Mouse (Mus musculus) heart, embryonic 12.5 days (tissue): ENCODE measurements around the gene Fam216a. TPM values are rescaled to one million over a fixed set of nuclear protein-coding genes. Genes with fewer than 3 reads are reported as not detected.

Experiments
- ATAC-seq: fragments of 200-750 bp; cut with Nextera tagmentation; 2 replicates; pipeline ENCODE4 v1.8.0; 2017; ENCODE audit warnings: moderate TSS enrichment, moderate library complexity; ENCODE audit not compliant: insufficient number of reproducible peaks, low FRiP score
- H3K27ac ChIP-seq: fragments of 300-500 bp; sonication (generic); 2 replicates; pipeline ENCODE4 v1.5.1; 2016; ENCODE audit warnings: mild to moderate bottlenecking, moderate library complexity; ENCODE audit not compliant: poor library complexity, severe bottlenecking
- H3K27me3 ChIP-seq: fragments of 300-500 bp; sonication (generic); replicated peaks from 2 replicates; pipeline ENCODE4 v1.6.1; 2016; ENCODE audit warnings: mild to moderate bottlenecking, moderate library complexity
- H3K36me3 ChIP-seq: fragments of 300-500 bp; sonication (generic); 2 replicates; pipeline ENCODE4 v1.6.1; 2016; ENCODE audit warnings: mild to moderate bottlenecking, moderate library complexity
- H3K4me1 ChIP-seq: fragments of 300-500 bp; sonication (generic); replicated peaks from 2 replicates; pipeline ENCODE4 v1.6.1; 2016; ENCODE audit warnings: mild to moderate bottlenecking
- H3K4me2 ChIP-seq: fragments of 300-500 bp; sonication (generic); 2 replicates; pipeline ENCODE4 v1.6.1; 2016; ENCODE audit warnings: mild to moderate bottlenecking, moderate library complexity
- H3K4me3 ChIP-seq: fragments of 300-500 bp; sonication (generic); 2 replicates; pipeline ENCODE4 v1.5.1; 2016; ENCODE audit warnings: mild to moderate bottlenecking
- H3K9ac ChIP-seq: fragments of 300-500 bp; sonication (generic); 2 replicates; pipeline ENCODE4 v1.6.1; 2016; ENCODE audit warnings: mild to moderate bottlenecking, moderate library complexity
- H3K9me3 ChIP-seq: fragments of 300-500 bp; sonication (generic); replicated peaks from 2 replicates; pipeline ENCODE4 v1.6.1; 2016; ENCODE audit warnings: mild to moderate bottlenecking, moderate library complexity
- WGBS: fragments of 180-500 bp; shearing (Covaris S2); methylation state at CpG from one replicate; pipeline ENCODE4 v1.1.7; 2016; 5-methylcytosine and 5-hydroxymethylcytosine counted together
- polyA plus RNA-seq: library from polyadenylated mRNA; unstranded; fragments of >200 nt; fragmentation: Nextera tagmentation; extraction: Ambion mirVana; gene quantifications from 2 replicates; pipeline ENCODE4 v1.2.1, GENCODE M21; 2016

Gene Fam216a
- polyA plus RNA-seq, 1 experiment from 2014 or later = 59.3 TPM

GRCm38 (mm10) chr5:122344260-122344659, 27.9 kb downstream of the Fam216a start:
- Histone ChIP-seq H3K4me1 (no peaks in the 10 kb centered on the region), H3K9me3 (0 out of 2 replicates have a peak, but pooled peaks cover 8% of the 10 kb centered on the region), H3K9ac (no peak overlapping the region), H3K4me3 (no peak overlapping the region), H3K27ac (no peak overlapping the region), H3K36me3 (no peaks in the 10 kb centered on the region), H3K27me3 (no peaks in the 10 kb centered on the region), H3K4me2 (no peak overlapping the region)
- 9% methylated on average over 5 of the region's 5 CpGs for WGBS
- no peak for ATAC-seq

DNA sequence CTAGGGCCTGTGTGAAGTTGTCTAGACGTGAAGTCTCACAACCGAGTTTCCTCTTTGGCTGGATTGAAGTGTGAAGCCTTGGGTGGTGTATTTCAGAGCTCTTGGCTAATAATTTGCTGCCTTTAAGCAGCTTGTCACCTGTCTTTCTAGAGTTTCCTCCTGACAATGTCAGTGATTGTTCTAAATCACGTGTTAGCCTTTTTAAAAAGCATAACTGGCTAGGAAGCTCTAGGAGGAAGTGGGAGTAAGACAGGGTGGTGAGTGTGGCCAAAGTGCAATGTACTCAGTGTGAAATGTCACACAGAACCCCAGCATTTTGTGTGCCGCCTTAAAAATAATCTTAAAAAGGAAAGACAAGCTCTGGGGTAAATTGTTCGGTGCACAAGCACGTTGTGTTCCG, 28.4 kb downstream of the Fam216a start:
- Histone ChIP-seq H3K27ac (no peak overlapping the region), H3K27me3 (no peaks in the 10 kb centered on the region), H3K9me3 (0 out of 2 replicates have a peak, but pooled peaks cover 8% of the 10 kb centered on the region), H3K9ac (no peak overlapping the region), H3K4me2 (no peak overlapping the region), H3K4me3 (no peak overlapping the region), H3K4me1 (no peaks in the 10 kb centered on the region), H3K36me3 (no peaks in the 10 kb centered on the region)
- ATAC-seq = no peak
- WGBS = 53% methylated on average over 7 of the region's 7 CpGs

GRCm38 (mm10) chr5:122342874-122343273, 29.3 kb downstream of the Fam216a start:
- no peaks in the 10 kb centered on the region for H3K27me3 ChIP-seq
- H3K9me3 ChIP-seq = 0 out of 2 replicates have a peak, but pooled peaks cover 8% of the 10 kb centered on the region
- no peaks in the 10 kb centered on the region for H3K4me1 ChIP-seq
- no peak overlapping the region for H3K4me2 ChIP-seq
- H3K27ac ChIP-seq = no peak overlapping the region
- H3K4me3 ChIP-seq = no peak overlapping the region
- no peak overlapping the region for H3K9ac ChIP-seq
- ATAC-seq = no peak
- 58% methylated on average over 1 of the region's 1 CpGs for WGBS
- H3K36me3 ChIP-seq = no peaks in the 10 kb centered on the region

DNA sequence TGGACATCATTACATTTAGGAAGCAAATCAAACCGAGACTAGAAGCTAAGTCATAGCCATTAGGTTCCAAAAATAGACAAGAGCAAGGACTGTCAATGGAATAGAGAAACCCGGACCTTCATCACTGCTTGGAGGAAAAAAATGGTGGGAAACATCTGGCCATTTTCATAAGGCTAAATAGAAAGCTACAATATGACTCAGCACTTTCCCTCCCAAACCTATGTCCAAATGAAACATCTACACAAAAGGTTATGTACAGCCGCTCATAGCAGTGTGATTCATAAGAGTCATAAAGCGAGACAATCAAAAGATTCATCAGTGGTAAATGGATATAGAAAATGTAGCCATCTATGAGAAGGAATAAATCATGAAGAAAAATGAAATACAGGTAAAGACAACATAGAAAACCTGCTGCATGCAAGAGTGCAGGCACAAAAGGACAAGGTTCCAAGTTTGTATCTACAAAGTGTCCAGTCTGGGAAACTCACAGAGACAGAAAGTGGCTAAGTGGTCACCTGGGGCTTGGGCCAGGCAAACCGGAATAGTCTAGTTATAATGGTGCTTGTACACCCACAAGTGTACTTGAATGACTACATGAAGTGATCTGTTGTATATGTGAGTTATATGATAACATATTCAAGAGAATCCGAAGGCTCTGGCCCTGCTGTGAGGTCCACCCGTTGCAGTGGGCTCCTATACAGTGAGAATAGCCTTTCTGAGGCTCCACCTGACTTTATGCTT, 35.4 kb downstream of the Fam216a start:
- no peak overlapping the region for H3K4me2 ChIP-seq
- no peaks in the 10 kb centered on the region for H3K4me1 ChIP-seq
- no peaks in the 10 kb centered on the region for H3K27me3 ChIP-seq
- H3K27ac ChIP-seq = no peak overlapping the region
- no peak for ATAC-seq
- 85% methylated on average over 7 of the region's 7 CpGs for WGBS
- no peaks in the 10 kb centered on the region for H3K9me3 ChIP-seq
- H3K36me3 ChIP-seq = no peaks in the 10 kb centered on the region
- no peak overlapping the region for H3K4me3 ChIP-seq
- no peak overlapping the region for H3K9ac ChIP-seq

- H3K4me3 ChIP-seq = no peak overlapping the region
- no peak overlapping the region for H3K9ac ChIP-seq
- no peaks in the 10 kb centered on the region for H3K9me3 ChIP-seq
- no peaks in the 10 kb centered on the region for H3K4me1 ChIP-seq
- no peak for ATAC-seq
- WGBS = 60% methylated on average over 3 of the region's 3 CpGs
- H3K27ac ChIP-seq = no peak overlapping the region
- H3K4me2 ChIP-seq = no peak overlapping the region
- H3K27me3 ChIP-seq = no peaks in the 10 kb centered on the region
- no peaks in the 10 kb centered on the region for H3K36me3 ChIP-seq
These were observed 37.5 kb downstream of the Fam216a start for GRCm38 (mm10) chr5:122334682-122335081.

GRCm38 (mm10) chr5:122330269-122330668, 41.9 kb downstream of the Fam216a start:
- H3K27me3 ChIP-seq = no peaks in the 10 kb centered on the region
- peaks cover 25% of the 10 kb centered on the region for H3K36me3 ChIP-seq
- H3K27ac ChIP-seq = no peak overlapping the region
- no peak overlapping the region for H3K4me3 ChIP-seq
- no peaks in the 10 kb centered on the region for H3K4me1 ChIP-seq
- 84% methylated on average over 4 of the region's 4 CpGs for WGBS
- no peak for ATAC-seq
- no peak overlapping the region for H3K4me2 ChIP-seq
- H3K9ac ChIP-seq = no peak overlapping the region
- no peaks in the 10 kb centered on the region for H3K9me3 ChIP-seq

GRCm38 (mm10) chr5:122327283-122327682, 44.9 kb downstream of the Fam216a start:
- WGBS = 88% methylated on average over 3 of the region's 3 CpGs
- H3K36me3 ChIP-seq = peaks cover 39% of the 10 kb centered on the region
- no peaks in the 10 kb centered on the region for H3K9me3 ChIP-seq
- H3K4me1 ChIP-seq = no peaks in the 10 kb centered on the region
- H3K4me2 ChIP-seq = no peak overlapping the region
- no peak for ATAC-seq
- no peak overlapping the region for H3K27ac ChIP-seq
- H3K9ac ChIP-seq = no peak overlapping the region
- no peaks in the 10 kb centered on the region for H3K27me3 ChIP-seq
- H3K4me3 ChIP-seq = no peak overlapping the region

GRCm38 (mm10) chr5:122325477-122325876, 46.7 kb downstream of the Fam216a start:
- ATAC-seq = no peak
- Histone ChIP-seq H3K4me1 (peaks cover 5% of the 10 kb centered on the region), H3K27ac (no peak overlapping the region), H3K9me3 (no peaks in the 10 kb centered on the region), H3K27me3 (no peaks in the 10 kb centered on the region), H3K4me3 (no peak overlapping the region), H3K36me3 (peaks cover 55% of the 10 kb centered on the region), H3K9ac (no peak overlapping the region), H3K4me2 (no peak overlapping the region)
- WGBS = 78% methylated on average over 8 of the region's 8 CpGs

GRCm38 (mm10) chr5:122324608-122325431, 47.3 kb downstream of the Fam216a start:
- ATAC-seq = no peak
- peaks cover 61% of the 10 kb centered on the region for H3K36me3 ChIP-seq

GRCm38 (mm10) chr5:122323523-122323922, 48.6 kb downstream of the Fam216a start:
- H3K9me3 ChIP-seq = no peaks in the 10 kb centered on the region
- WGBS = 68% methylated on average over 8 of the region's 8 CpGs
- H3K4me3 ChIP-seq = no peak overlapping the region
- no peaks in the 10 kb centered on the region for H3K27me3 ChIP-seq
- no peak overlapping the region for H3K27ac ChIP-seq
- H3K9ac ChIP-seq = no peak overlapping the region; the same call in 1 of the 2 replicates
- peaks cover 23% of the 10 kb centered on the region for H3K4me1 ChIP-seq
- no peak for ATAC-seq
- H3K4me2 ChIP-seq = no peak overlapping the region
- peaks cover 59% of the 10 kb centered on the region for H3K36me3 ChIP-seq

More at GRCm38 (mm10) chr5:122324608-122325431, 47.3 kb downstream of the Fam216a start:
- H3K4me1 ChIP-seq = peaks cover 11% of the 10 kb centered on the region
- no peak overlapping the region for H3K4me3 ChIP-seq
- 86% methylated on average over 23 of the region's 23 CpGs for WGBS
- H3K27me3 ChIP-seq = no peaks in the 10 kb centered on the region
- no peak overlapping the region for H3K9ac ChIP-seq
- no peak overlapping the region for H3K27ac ChIP-seq
- H3K9me3 ChIP-seq = no peaks in the 10 kb centered on the region
- no peak overlapping the region for H3K4me2 ChIP-seq

DNA sequence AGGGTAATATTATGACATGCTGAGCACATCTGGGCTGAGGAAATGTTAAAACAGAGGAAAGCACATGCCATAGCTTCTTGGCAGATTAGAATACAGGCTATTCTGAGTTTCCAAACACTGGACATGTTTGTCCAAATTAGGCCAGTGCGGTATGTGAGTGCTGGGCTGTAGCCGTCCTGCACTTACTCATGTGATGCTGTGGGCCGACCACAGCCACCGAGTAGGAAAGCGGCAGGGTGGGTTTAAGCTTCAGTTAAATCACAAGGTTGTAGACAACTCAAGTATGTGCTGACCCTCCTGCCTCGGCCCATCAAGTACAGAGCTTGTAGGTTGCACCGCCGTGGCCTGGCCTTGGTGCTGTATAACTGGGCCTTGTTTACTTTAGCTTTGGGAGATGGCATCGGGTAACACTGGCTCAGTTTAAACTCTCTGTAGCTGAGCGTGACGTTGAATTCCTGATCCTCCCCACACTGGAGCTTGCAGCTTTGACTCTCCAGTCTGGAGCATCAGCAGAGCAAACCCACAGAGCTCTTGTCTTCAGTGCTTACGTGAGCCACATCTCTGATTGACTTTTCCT, 51.9 kb downstream of the Fam216a start:
- no peak overlapping the region for H3K4me3 ChIP-seq
- no peaks in the 10 kb centered on the region for H3K27me3 ChIP-seq
- H3K9me3 ChIP-seq = no peaks in the 10 kb centered on the region
- H3K36me3 ChIP-seq = peaks cover 54% of the 10 kb centered on the region
- no peak overlapping the region for H3K4me2 ChIP-seq
- H3K4me1 ChIP-seq = peaks cover 44% of the 10 kb centered on the region
- ATAC-seq = no peak
- WGBS = 64% methylated on average over 12 of the region's 12 CpGs
- H3K9ac ChIP-seq = 0 out of 2 replicates have a peak overlapping the region, but pooled peaks have one; percentile 37
- H3K27ac ChIP-seq = peak overlapping the region; percentile 92
